Mouse (Mus musculus) liver, postnatal 0 days (tissue): Measurements from ENCODE around the gene St6galnac4. TPM values are rescaled to one million over a fixed set of nuclear protein-coding genes. Genes with fewer than 3 reads are reported as not detected.
A peak's percentile ranks its signal among the peaks of the same experiment; 100 is the strongest.

Experiments used
- ATAC-seq: fragments of 200-750 bp; cut with Nextera tagmentation; 2 replicates; pipeline ENCODE4 v1.8.0; 2017; ENCODE audit warnings: mild to moderate bottlenecking, moderate library complexity
- DNase-seq: peaks from one replicate; pipeline ENCODE4 v3.0.0-alpha.2; 2016
- H3K27ac ChIP-seq: fragments of 300-500 bp; sonication (generic); 2 replicates; pipeline ENCODE4 v1.5.1; 2014; ENCODE audit warnings: antibody characterized with exemption, moderate library complexity, mild to moderate bottlenecking, low read depth
- H3K27me3 ChIP-seq: fragments of 300-500 bp; sonication (generic); 2 replicates; pipeline ENCODE4 v1.6.1; 2014; ENCODE audit warnings: low read length, control low read depth, mixed read lengths; ENCODE audit not compliant: insufficient read depth
- H3K36me3 ChIP-seq: fragments of 300-500 bp; sonication (generic); replicated peaks from 2 replicates; pipeline ENCODE4 v1.6.1; 2014; ENCODE audit warnings: mild to moderate bottlenecking, control low read depth, low read length, moderate library complexity, mixed read lengths; ENCODE audit not compliant: insufficient read depth
- H3K4me1 ChIP-seq: fragments of 300-500 bp; sonication (generic); 2 replicates; pipeline ENCODE4 v1.6.1; 2014; ENCODE audit warnings: antibody characterized with exemption, mild to moderate bottlenecking, control low read depth; ENCODE audit not compliant: insufficient read depth
- H3K4me2 ChIP-seq: fragments of 300-500 bp; sonication (generic); 2 replicates; pipeline ENCODE4 v1.6.1; 2014; ENCODE audit warnings: low read depth, mild to moderate bottlenecking, low read length, moderate library complexity, mixed read lengths
- H3K4me3 ChIP-seq: fragments of 300-500 bp; sonication (generic); 2 replicates; pipeline ENCODE4 v1.5.1; 2014; ENCODE audit warnings: low read depth, low read length
- H3K9ac ChIP-seq: fragments of 300-500 bp; sonication (generic); replicated peaks from 2 replicates; pipeline ENCODE4 v1.6.1; 2014; ENCODE audit warnings: mild to moderate bottlenecking, moderate library complexity
- H3K9me3 ChIP-seq: fragments of 300-500 bp; sonication (generic); 2 replicates; pipeline ENCODE4 v1.6.1; 2016; ENCODE audit warnings: mild to moderate bottlenecking, control low read depth, low read length, mixed read lengths
- CTCF ChIP-seq: sonication (generic); IDR thresholded peaks from 2 replicates; pipeline ENCODE4 v1.5.1; 2016; ENCODE audit warnings: antibody characterized with exemption, low read depth
- EP300 ChIP-seq: IDR thresholded peaks from 2 replicates; pipeline ENCODE4 v1.6.1; 2016; ENCODE audit warnings: antibody characterized with exemption, low read depth, mild to moderate bottlenecking
- WGBS: fragments of 180-500 bp; shearing (Covaris S2); extraction: QIAGEN DNeasy Blood & Tissue Kit; methylation state at CpG from one replicate; pipeline ENCODE4 v1.1.7; 2014; ENCODE audit not compliant: insufficient replicate concordance; 5-methylcytosine and 5-hydroxymethylcytosine counted together
- polyA plus RNA-seq: library from polyadenylated mRNA; unstranded; fragments of >200 nt; fragmentation: Nextera tagmentation; extraction: Ambion mirVana; gene quantifications from 2 replicates; pipeline ENCODE4 v1.2.1, GENCODE M21; 2015

The St6galnac4 gene
- 4.3 and 5.8 TPM in 2 replicates for polyA plus RNA-seq

GRCm38 (mm10) chr2:32586871-32587351 lies at the start of gene St6galnac4:
TSS of gene St6galnac4 (plus strand) at chr2:32587095.
- no peak for TF ChIP-seq EP300
- peak; percentile 63 for TF ChIP-seq CTCF
- WGBS = 1% methylated on average over 38 of the region's 38 CpGs

GRCm38 (mm10) chr2:32537360-32537905 lies 49.5 kb upstream of the St6galnac4 start:
- peak; percentile 53 for DNase-seq
- Histone ChIP-seq H3K9me3 (no peaks in the 10 kb centered on the region), H3K4me3 (peak overlapping the region; percentile 73), H3K36me3 (no peaks in the 10 kb centered on the region), H3K27me3 (peaks cover 17% of the 10 kb centered on the region), H3K9ac (peak overlapping the region; percentile 78), H3K4me2 (peak overlapping the region; percentile 94), H3K4me1 (peaks cover 51% of the 10 kb centered on the region), H3K27ac (peak overlapping the region; percentile 88)
- 8% methylated on average over 9 of the region's 9 CpGs for WGBS
- no peak for ATAC-seq
- TF ChIP-seq CTCF = no peak
- no peak for TF ChIP-seq EP300

More at GRCm38 (mm10) chr2:32586871-32587351, at the start of gene St6galnac4:
- Histone ChIP-seq H3K27me3 (0 out of 2 replicates have a peak, but pooled peaks cover 5% of the 10 kb centered on the region), H3K9me3 (no peaks in the 10 kb centered on the region), H3K4me1 (peaks cover 23% of the 10 kb centered on the region), H3K27ac (peak within 1 kb of the TSS; percentile 56), H3K4me2 (peak within 1 kb of the TSS; percentile 92), H3K4me3 (peak within 1 kb of the TSS; percentile 63), H3K36me3 (no peaks in the 10 kb centered on the region), H3K9ac (peak within 1 kb of the TSS; percentile 68)
- ATAC-seq (peak; percentile 83), DNase-seq (peak; percentile 92)

- no peak for ATAC-seq
- TF ChIP-seq EP300 (no peak), CTCF (no peak)
- WGBS = 80% methylated on average over 5 of the region's 5 CpGs
- H3K4me3 ChIP-seq = peak overlapping the region; percentile 73; the same call in 1 of the 2 replicates
- no peaks in the 10 kb centered on the region for H3K9me3 ChIP-seq
- peak overlapping the region; percentile 94 for H3K4me2 ChIP-seq
- peaks cover 51% of the 10 kb centered on the region for H3K4me1 ChIP-seq
- peaks cover 17% of the 10 kb centered on the region for H3K27me3 ChIP-seq
- H3K9ac ChIP-seq = peak overlapping the region; percentile 11; the same call in 1 of the 2 replicates
- no peaks in the 10 kb centered on the region for H3K36me3 ChIP-seq
- H3K27ac ChIP-seq = peak overlapping the region; percentile 88; the same call in 1 of the 2 replicates
- no peak for DNase-seq
Observed at GRCm38 (mm10) chr2:32537941-32538340, 49.0 kb upstream of the St6galnac4 start.

GRCm38 (mm10) chr2:32538461-32538860 lies 48.4 kb upstream of the St6galnac4 start:
- H3K4me2 ChIP-seq = peak overlapping the region; percentile 94; the same call in 1 of the 2 replicates
- no peak for ATAC-seq
- H3K4me3 ChIP-seq = no peak overlapping the region
- no peaks in the 10 kb centered on the region for H3K9me3 ChIP-seq
- no peak overlapping the region for H3K27ac ChIP-seq
- no peak overlapping the region for H3K9ac ChIP-seq
- WGBS = 66% methylated on average over 4 of the region's 4 CpGs
- no peaks in the 10 kb centered on the region for H3K36me3 ChIP-seq
- H3K4me1 ChIP-seq = peaks cover 51% of the 10 kb centered on the region
- DNase-seq = no peak
- TF ChIP-seq EP300 (no peak), CTCF (no peak)
- H3K27me3 ChIP-seq = peaks cover 17% of the 10 kb centered on the region

GRCm38 (mm10) chr2:32539452-32539981 lies 47.4 kb upstream of the St6galnac4 start:
- no peak for TF ChIP-seq EP300
- no peak overlapping the region for H3K9ac ChIP-seq
- H3K4me2 ChIP-seq = no peak overlapping the region
- ATAC-seq (no peak), DNase-seq (no peak)
- no peaks in the 10 kb centered on the region for H3K36me3 ChIP-seq
- WGBS = 72% methylated on average over 14 of the region's 14 CpGs
- H3K4me1 ChIP-seq = peaks cover 45% of the 10 kb centered on the region
- H3K27me3 ChIP-seq = peaks cover 17% of the 10 kb centered on the region
- no peak overlapping the region for H3K27ac ChIP-seq
- no peaks in the 10 kb centered on the region for H3K9me3 ChIP-seq
- H3K4me3 ChIP-seq = no peak overlapping the region

- no peak for DNase-seq
- H3K9me3 ChIP-seq = no peaks in the 10 kb centered on the region
- WGBS = 63% methylated on average over 2 of the region's 2 CpGs
- no peak for TF ChIP-seq CTCF
- no peak for TF ChIP-seq EP300
- H3K4me2 ChIP-seq = no peak overlapping the region
- no peak for ATAC-seq
- no peak overlapping the region for H3K4me3 ChIP-seq
- H3K9ac ChIP-seq = no peak overlapping the region
- no peak overlapping the region for H3K27ac ChIP-seq
- H3K4me1 ChIP-seq = peaks cover 35% of the 10 kb centered on the region
- H3K36me3 ChIP-seq = no peaks in the 10 kb centered on the region; the same call in 1 of the 2 replicates
- H3K27me3 ChIP-seq = peaks cover 8% of the 10 kb centered on the region; the same call in 1 of the 2 replicates
Observed at GRCm38 (mm10) chr2:32541333-32541908, 45.5 kb upstream of the St6galnac4 start.
